Comparison of ENCODE assay signal across 8 mouse cellular contexts in genomic region chr11:3153666-3154397, GRCm38 (mm10). TPM values are rescaled to one million over a fixed set of nuclear protein-coding genes. Genes with fewer than 3 reads are reported as not detected.
DNase-seq lines count a peak whose midpoint lies in the region; ATAC-seq and TF ChIP-seq lines count a peak whose summit lies in the region.
"Not testable (repeated sequence)": the region's sequence is repeated elsewhere in the genome, so short reads cannot be mapped to it uniquely, and the experiment has no call there.

No protein-coding gene starts in this region.

- H3K4me1 ChIP-seq in embryonic fibroblast, embryonic 13.5 days (ENCODE audit: control insufficient read depth, insufficient read depth, low read length): not testable (repeated sequence)

- peak; percentile 70 to 74 for DNase-seq in adrenal gland, adult 18-20 months (ENCODE audit: low spot score in 2 of 2)
- DNase-seq in heart, adult 8-10 months (ENCODE audit: low spot score): peak; percentile 82
- peak; percentile 70 for DNase-seq in kidney, adult 18-20 months
- peak; percentile 48 to 71 for DNase-seq in left cerebral cortex, postnatal 36 days (ENCODE audit: low spot score in 2 of 2)
- peak; percentile 24 for DNase-seq in right cerebral cortex, postnatal 4 days
- peak; percentile 83 to 95 for DNase-seq in urinary bladder, postnatal 4 days (ENCODE audit: low spot score in 2 of 2)

- not testable (repeated sequence) for H3K4me3 ChIP-seq in embryonic fibroblast, embryonic 13.5 days (ENCODE audit: insufficient read depth, low read length)

- 0 out of 2 replicates have a peak, but pooled peaks have one; percentile 5 for ATAC-seq in megakaryocyte progenitor cell, adult 5-6 weeks (replicated peaks; ENCODE audit: poor library complexity)

- TF ChIP-seq POLR2A in embryonic fibroblast, embryonic 13.5 days (IDR thresholded peaks at IDR 0.05; ENCODE audit: low read depth, low read length): 0 out of 2 replicates have a peak, but pooled peaks have one; percentile 15

- peak overlapping the region; percentile 51; the same call in 1 of the 2 replicates for H3K27ac ChIP-seq in embryonic fibroblast, embryonic 13.5 days (ENCODE audit: insufficient read depth, low read length)

- intact Hi-C loops in left cerebral cortex, postnatal 36 days (cut with DNase I): not testable (repeated sequence)

- TF ChIP-seq CTCF in embryonic fibroblast, embryonic 13.5 days (IDR thresholded peaks at IDR 0.05; ENCODE audit: borderline replicate concordance, insufficient read depth, low read length): not testable (repeated sequence)

RNA-seq across cellular contexts. Expression of gene Sfi1, which starts 39.4 kb away (rescaled TPM):
- total RNA-seq in adrenal gland, adult 18-20 months (2021): 10 to 100 TPM; 42.5 to 53.7 TPM
- 17.1 TPM in 2 replicates for polyA plus RNA-seq in embryonic fibroblast, embryonic 13.5 days (2011; ENCODE audit: insufficient read length, low read depth, missing spikeins)
- total RNA-seq in heart, adult 8-10 months (2022): 10 to 100 TPM; 12.9 to 27.4 (median 20.4) TPM
- total RNA-seq in left cerebral cortex, postnatal 36 days (2021): 10 to 100 TPM; 43.7 to 73.1 TPM
- 5.2 and 6.0 TPM in 2 replicates for total RNA-seq in megakaryocyte progenitor cell, adult 5-6 weeks (2015)
- 6.2 and 14.2 TPM in 2 replicates for total RNA-seq in megakaryocyte progenitor cell, adult 5-6 weeks (2017)

RNA-seq across cellular contexts. Expression of gene Eif4enif1, which starts 48.4 kb away (rescaled TPM):
- 10 to 100 TPM; 46.4 to 58.8 TPM for total RNA-seq in adrenal gland, adult 18-20 months (2021)
- polyA plus RNA-seq in embryonic fibroblast, embryonic 13.5 days (2011; ENCODE audit: insufficient read length, low read depth, missing spikeins): 57.2 and 71.9 TPM in 2 replicates
- total RNA-seq in heart, adult 8-10 months (2022): 10 to 100 TPM; 39.3 to 43.9 (median 40.4) TPM
- 10 to 100 TPM; 57.4 to 72.3 TPM for total RNA-seq in left cerebral cortex, postnatal 36 days (2021)
- 96.1 and 110 TPM in 2 replicates for total RNA-seq in megakaryocyte progenitor cell, adult 5-6 weeks (2015)
- 40.1 and 49.2 TPM in 2 replicates for total RNA-seq in megakaryocyte progenitor cell, adult 5-6 weeks (2017)

Comparison
In these comparisons a context has a peak if more than half of its experiments do, and no peak if none do; other contexts are left out.
1. DNase-seq: peak in every context shown above with its lines; median percentile 89 in urinary bladder, postnatal 4 days; 82 in heart, adult 8-10 months; 72 in adrenal gland, adult 18-20 months; 70 in kidney, adult 18-20 months; 60 in left cerebral cortex, postnatal 36 days; 24 in right cerebral cortex, postnatal 4 days.